Mouse (Mus musculus) kidney, postnatal 0 days (tissue): ENCODE data around the gene Prps1l1. TPM values are rescaled to one million over a fixed set of nuclear protein-coding genes. Genes with fewer than 3 reads are reported as not detected.
A peak's percentile ranks its signal among the peaks of the same experiment; 100 is the strongest.

ENCODE experiments used
- ATAC-seq: fragments of 200-750 bp; cut with Nextera tagmentation; replicated peaks from 2 replicates; pipeline ENCODE4 v1.8.0; 2017; ENCODE audit warnings: low read depth, moderate number of reproducible peaks, moderate TSS enrichment, moderate library complexity; ENCODE audit not compliant: low FRiP score
- DNase-seq: peaks from one replicate; pipeline ENCODE4 v3.0.0-alpha.2; 2016; ENCODE audit warnings: low spot score
- H3K27ac ChIP-seq: fragments of 300-500 bp; sonication (generic); 2 replicates; pipeline ENCODE4 v1.5.1; 2014; ENCODE audit warnings: mild to moderate bottlenecking
- H3K27me3 ChIP-seq: fragments of 300-500 bp; sonication (generic); 2 replicates; pipeline ENCODE4 v1.6.1; 2014; ENCODE audit warnings: low read length, mixed read lengths; ENCODE audit not compliant: insufficient read depth
- H3K36me3 ChIP-seq: fragments of 300-500 bp; sonication (generic); 2 replicates; pipeline ENCODE4 v1.6.1; 2014; ENCODE audit warnings: low read length, mixed read lengths; ENCODE audit not compliant: insufficient read depth
- H3K4me1 ChIP-seq: fragments of 300-500 bp; sonication (generic); replicated peaks from 2 replicates; pipeline ENCODE4 v1.6.1; 2014; ENCODE audit warnings: antibody characterized with exemption, low read length, mixed read lengths; ENCODE audit not compliant: insufficient read depth
- H3K4me2 ChIP-seq: fragments of 300-500 bp; sonication (generic); 2 replicates; pipeline ENCODE4 v1.6.1; 2014; ENCODE audit warnings: mild to moderate bottlenecking, low read length, moderate library complexity, mixed read lengths
- H3K4me3 ChIP-seq: fragments of 300-500 bp; sonication (generic); replicated peaks from 2 replicates; pipeline ENCODE4 v1.5.1; 2014; ENCODE audit warnings: low read depth, low read length
- H3K9ac ChIP-seq: fragments of 300-500 bp; sonication (generic); 2 replicates; pipeline ENCODE4 v1.6.1; 2014; ENCODE audit warnings: low read depth, low read length
- H3K9me3 ChIP-seq: fragments of 300-500 bp; sonication (generic); replicated peaks from 2 replicates; pipeline ENCODE4 v1.6.1; 2016; ENCODE audit warnings: low read length, inconsistent platforms, mixed read lengths
- CTCF ChIP-seq: IDR thresholded peaks from 2 replicates; pipeline ENCODE4 v1.5.1; 2016; ENCODE audit warnings: antibody characterized with exemption, low read depth, mild to moderate bottlenecking, moderate library complexity
- WGBS: fragments of 180-500 bp; shearing (Covaris S2); extraction: QIAGEN DNeasy Blood & Tissue Kit; methylation state at CpG from one replicate; pipeline ENCODE4 v1.1.7; 2014; 5-methylcytosine and 5-hydroxymethylcytosine counted together
- polyA plus RNA-seq: library from polyadenylated mRNA; unstranded; fragments of >200 nt; fragmentation: Nextera tagmentation; extraction: Ambion mirVana; gene quantifications from 2 replicates; pipeline ENCODE4 v1.2.1, GENCODE M21; 2015

Gene Prps1l1
- polyA plus RNA-seq: not detected in 2 replicates

DNA sequence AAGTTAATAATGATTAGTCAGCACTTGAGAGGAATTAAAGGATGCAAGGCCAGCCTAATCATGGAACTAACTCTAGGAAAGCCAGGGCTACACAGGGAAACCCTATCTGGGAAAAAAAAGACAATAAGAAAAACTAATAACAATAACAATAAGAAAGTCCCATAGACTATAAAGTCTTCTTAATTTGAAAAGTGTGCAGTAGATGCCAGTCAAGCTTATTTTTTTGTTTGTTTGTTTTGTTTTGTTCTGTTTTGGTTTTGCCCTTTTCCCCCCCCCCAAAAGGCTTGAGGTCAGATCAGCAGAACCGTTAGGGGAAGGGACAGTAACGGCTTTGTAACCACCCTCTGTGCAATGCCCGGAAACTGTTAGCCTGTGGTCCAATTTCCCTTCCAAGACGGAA is at the start of gene Prps1l1:
Gene Prps1l1 (plus strand): TSS at position 301 of the 400 bp plus-strand sequence.
- no peak for TF ChIP-seq CTCF
- Histone ChIP-seq H3K27ac (no peak within 1 kb of the TSS), H3K36me3 (no peaks in the 10 kb centered on the region), H3K27me3 (no peaks in the 10 kb centered on the region), H3K4me2 (no peak within 1 kb of the TSS), H3K4me1 (no peaks in the 10 kb centered on the region), H3K9ac (no peak within 1 kb of the TSS), H3K9me3 (no peaks in the 10 kb centered on the region), H3K4me3 (no peak within 1 kb of the TSS)
- 86% methylated on average over 4 of the region's 4 CpGs for WGBS
- DNase-seq: no peak
- ATAC-seq: no peak

DNA sequence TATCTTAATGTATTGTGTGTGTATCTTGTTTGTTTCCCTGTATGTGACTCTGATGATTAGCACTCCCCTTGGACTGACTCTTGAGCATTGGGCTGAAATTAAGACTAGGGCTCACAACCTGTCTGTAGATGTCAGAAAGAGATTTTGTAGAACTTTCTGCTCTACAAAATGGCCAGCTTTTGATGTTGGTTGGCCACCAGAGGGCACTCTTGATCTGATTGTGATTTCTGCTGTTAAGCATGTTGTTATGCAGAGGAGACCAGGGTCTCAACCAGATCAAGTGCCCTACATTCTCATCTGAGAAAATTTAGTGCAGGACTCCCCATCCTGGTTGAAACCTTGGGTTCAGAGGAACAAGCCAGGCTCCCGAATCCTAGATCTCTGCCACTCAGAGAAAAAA is 46.6 kb upstream of the Prps1l1 start:
- WGBS: 90% methylated on average over 1 of the region's 1 CpGs
- DNase-seq (no peak), ATAC-seq (no peak)
- Histone ChIP-seq H3K9me3 (no peaks in the 10 kb centered on the region), H3K9ac (no peak overlapping the region), H3K27me3 (no peaks in the 10 kb centered on the region), H3K4me3 (no peak overlapping the region), H3K27ac (no peak overlapping the region), H3K4me2 (no peak overlapping the region), H3K4me1 (no peaks in the 10 kb centered on the region), H3K36me3 (no peaks in the 10 kb centered on the region)
- peak; percentile 40; the same call in 1 of the 2 replicates for TF ChIP-seq CTCF

DNA sequence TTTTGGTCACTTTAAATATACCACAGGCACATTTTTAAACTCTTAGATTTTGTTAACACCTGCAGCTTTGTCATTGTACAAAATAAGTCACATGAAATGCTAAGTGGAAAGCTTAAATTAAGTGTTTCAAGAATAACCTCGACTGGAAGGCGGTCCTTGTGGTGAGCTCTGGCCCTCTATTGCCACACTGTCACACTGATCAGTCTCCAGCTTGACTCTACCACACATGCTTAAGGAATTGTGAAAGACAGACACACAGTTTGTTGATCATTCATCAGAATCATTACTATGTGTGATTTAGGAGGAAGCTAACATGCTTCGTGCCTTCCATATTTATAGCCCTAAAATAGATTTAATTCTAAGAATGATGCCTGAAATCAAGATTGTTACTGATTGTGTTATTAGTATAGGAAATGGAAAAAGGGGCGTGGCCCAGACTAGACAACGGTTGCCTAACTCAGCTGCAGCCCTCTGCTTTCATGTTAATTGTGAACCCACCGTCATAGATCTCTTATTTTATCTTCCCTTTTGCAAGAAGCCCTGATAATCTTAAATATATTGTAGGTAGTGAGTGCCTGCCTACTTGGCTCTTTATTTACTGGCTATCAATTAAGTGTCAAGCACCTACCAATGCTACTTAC is 35.4 kb upstream of the Prps1l1 start:
- 78% methylated on average over 6 of the region's 6 CpGs for WGBS

DNA sequence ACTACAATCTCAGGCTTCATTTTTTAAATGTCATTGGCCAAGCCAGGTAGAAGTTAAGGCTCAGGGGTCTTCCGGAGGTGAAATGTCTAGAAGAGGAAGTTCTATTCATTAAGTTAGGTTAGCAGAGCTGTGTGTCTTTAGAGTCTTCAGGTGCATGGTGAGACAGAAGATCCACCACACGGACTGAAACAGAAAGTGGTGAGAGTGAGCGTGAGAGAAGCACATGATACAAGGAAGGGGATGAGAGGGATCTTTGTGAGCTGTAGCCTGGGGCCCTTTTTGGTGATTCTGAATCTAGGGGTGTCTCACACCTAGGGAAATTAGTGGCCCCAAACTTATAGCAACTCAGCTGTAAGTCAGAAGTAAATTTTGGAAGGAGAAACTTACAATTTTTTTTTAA is 8.6 kb upstream of the Prps1l1 start:
- DNase-seq (no peak), ATAC-seq (no peak)
- H3K27me3 ChIP-seq: no peaks in the 10 kb centered on the region
- WGBS: 96% methylated on average over 3 of the region's 3 CpGs
- no peaks in the 10 kb centered on the region for H3K4me1 ChIP-seq
- no peak overlapping the region for H3K4me2 ChIP-seq
- no peak overlapping the region for H3K27ac ChIP-seq
- no peak overlapping the region for H3K9ac ChIP-seq
- no peak for TF ChIP-seq CTCF
- no peaks in the 10 kb centered on the region for H3K9me3 ChIP-seq
- H3K36me3 ChIP-seq: no peaks in the 10 kb centered on the region
- H3K4me3 ChIP-seq: no peak overlapping the region

More for the DNA sequence above, 35.4 kb upstream of the Prps1l1 start:
- Histone ChIP-seq H3K4me1 (no peaks in the 10 kb centered on the region), H3K27me3 (no peaks in the 10 kb centered on the region), H3K9me3 (no peaks in the 10 kb centered on the region), H3K36me3 (no peaks in the 10 kb centered on the region), H3K4me3 (no peak overlapping the region), H3K9ac (no peak overlapping the region), H3K27ac (no peak overlapping the region), H3K4me2 (no peak overlapping the region)
- no peak for ATAC-seq
- no peak for TF ChIP-seq CTCF
- no peak for DNase-seq

DNA sequence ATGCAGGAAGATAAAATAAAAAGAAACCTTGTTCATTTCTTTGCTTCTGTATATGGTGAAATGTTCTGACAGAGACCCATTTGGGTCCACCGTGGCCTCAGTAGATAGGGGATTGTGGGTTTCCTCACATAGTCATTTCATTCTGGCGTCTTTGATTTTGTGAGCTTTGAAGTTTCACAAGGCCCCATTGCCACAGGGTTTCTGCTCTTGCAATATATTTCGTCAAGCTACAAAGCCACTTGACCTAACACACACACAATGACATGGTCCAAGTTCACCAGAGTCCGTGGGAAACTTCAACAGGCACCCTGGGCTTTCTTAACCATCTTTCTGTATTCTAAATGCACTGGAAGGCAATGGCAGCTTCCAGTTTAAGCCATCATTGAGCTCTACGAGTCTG is 1.3 kb downstream of the Prps1l1 start:
- DNase-seq: no peak
- no peak overlapping the region for H3K4me3 ChIP-seq
- no peaks in the 10 kb centered on the region for H3K27me3 ChIP-seq
- H3K9me3 ChIP-seq: no peaks in the 10 kb centered on the region
- H3K9ac ChIP-seq: no peak overlapping the region
- H3K36me3 ChIP-seq: no peaks in the 10 kb centered on the region
- no peak for TF ChIP-seq CTCF
- no peak overlapping the region for H3K27ac ChIP-seq
- ATAC-seq: no peak
- no peak overlapping the region for H3K4me2 ChIP-seq
- WGBS: 82% methylated on average over 5 of the region's 5 CpGs
- H3K4me1 ChIP-seq: no peaks in the 10 kb centered on the region

DNA sequence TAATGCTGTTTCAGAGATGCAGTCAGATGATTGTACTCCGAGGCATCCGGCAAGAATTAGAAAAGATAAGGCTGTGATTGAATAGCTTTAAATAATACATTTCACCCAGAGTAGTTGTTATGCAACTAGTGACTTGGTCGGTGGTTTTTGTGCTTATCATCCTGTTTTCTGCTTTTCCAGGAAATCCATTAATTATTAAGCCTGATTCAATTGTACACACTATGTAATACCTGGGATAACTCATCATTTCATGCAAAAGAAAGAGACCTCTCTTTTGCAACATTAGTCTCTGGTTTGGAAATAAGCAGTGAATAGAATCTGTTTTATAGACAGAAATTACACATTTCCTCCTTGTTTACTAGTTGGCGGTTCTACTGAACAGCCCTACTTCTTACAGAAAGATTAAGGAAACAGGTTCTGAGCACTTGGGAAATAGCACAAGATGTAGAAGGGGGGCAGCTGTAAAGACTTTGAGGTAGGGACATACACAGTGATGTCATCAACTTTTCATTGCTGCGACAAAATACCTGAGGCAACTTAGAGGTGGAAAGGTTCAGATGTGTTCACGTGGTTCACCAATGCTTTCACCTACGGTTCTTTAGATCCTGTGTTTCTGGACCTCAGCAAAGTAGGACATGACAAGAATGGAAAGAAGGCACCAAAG is 5.1 kb downstream of the Prps1l1 start:
- no peaks in the 10 kb centered on the region for H3K36me3 ChIP-seq
- DNase-seq (no peak), ATAC-seq (no peak)
- H3K27ac ChIP-seq: no peak overlapping the region
- H3K9ac ChIP-seq: no peak overlapping the region
- TF ChIP-seq CTCF: no peak
- H3K27me3 ChIP-seq: no peaks in the 10 kb centered on the region
- WGBS: 79% methylated on average over 7 of the region's 7 CpGs
- no peak overlapping the region for H3K4me2 ChIP-seq
- H3K4me1 ChIP-seq: no peaks in the 10 kb centered on the region
- no peaks in the 10 kb centered on the region for H3K9me3 ChIP-seq
- no peak overlapping the region for H3K4me3 ChIP-seq
